Mouse (Mus musculus) kidney, adult 9 months (tissue): ENCODE measurements around the gene Plxnb1.
A peak's percentile ranks its signal among the peaks of the same experiment; 100 is the strongest.

ENCODE experiments used
- DNase-seq: peaks from one replicate; pipeline ENCODE4 v3.0.0; 2022

The Plxnb1 gene

GRCm38 (mm10) chr9:109068095-109068735, 27.0 kb upstream of the Plxnb1 start:
- DNase-seq = no peak

- DNase-seq = peak; percentile 88
These were observed 21.3 kb upstream of the Plxnb1 start, which contains the start of gene Atrip for GRCm38 (mm10) chr9:109073661-109074573. Gene Atrip, minus strand, starts transcription at chr9:109074124.

GRCm38 (mm10) chr9:109080516-109080915, 14.7 kb upstream of the Plxnb1 start:
- no peak for DNase-seq

- no peak for DNase-seq
These were observed 13.5 kb upstream of the Plxnb1 start for GRCm38 (mm10) chr9:109081749-109082123.

GRCm38 (mm10) chr9:109082124-109082800, 12.9 kb upstream of the Plxnb1 start, which contains the start of the genes Ccdc51 and Tma7:
Gene Ccdc51, plus strand, starts transcription at chr9:109082493.
Gene Tma7, minus strand, starts transcription at chr9:109082587.
- DNase-seq = peak; percentile 91

GRCm38 (mm10) chr9:109084922-109085321, 10.3 kb upstream of the Plxnb1 start:
- DNase-seq = no peak

- peak; percentile 47 for DNase-seq
These were observed 7.2 kb upstream of the Plxnb1 start for GRCm38 (mm10) chr9:109087987-109088386.

- DNase-seq = no peak
These were observed 4.7 kb upstream of the Plxnb1 start for GRCm38 (mm10) chr9:109090446-109090845.

- DNase-seq = no peak
These were observed 3.4 kb upstream of the Plxnb1 start for GRCm38 (mm10) chr9:109091802-109092201.

GRCm38 (mm10) chr9:109092799-109093198, 2.4 kb upstream of the Plxnb1 start:
- DNase-seq = peak; percentile 63

- DNase-seq = peak; percentile 76
These were observed 1.2 kb upstream of the Plxnb1 start for GRCm38 (mm10) chr9:109093786-109094552.

- peak; percentile 58 for DNase-seq
These were observed 544 bp upstream of the Plxnb1 start for GRCm38 (mm10) chr9:109094553-109095136.

GRCm38 (mm10) chr9:109096251-109096661, 1.1 kb downstream of the Plxnb1 start:
- no peak for DNase-seq

- DNase-seq = no peak
These were observed 1.7 kb downstream of the Plxnb1 start for GRCm38 (mm10) chr9:109096856-109097255.

- DNase-seq = no peak
These were observed 2.1 kb downstream of the Plxnb1 start for GRCm38 (mm10) chr9:109097291-109097690.

GRCm38 (mm10) chr9:109097831-109098230, 2.6 kb downstream of the Plxnb1 start:
- no peak for DNase-seq

GRCm38 (mm10) chr9:109098366-109098765, 3.2 kb downstream of the Plxnb1 start:
- DNase-seq = no peak

GRCm38 (mm10) chr9:109098969-109099368, 3.8 kb downstream of the Plxnb1 start:
- DNase-seq = peak; percentile 74

GRCm38 (mm10) chr9:109100307-109100928, 5.2 kb downstream of the Plxnb1 start:
- DNase-seq = no peak

GRCm38 (mm10) chr9:109101933-109102445, 6.8 kb downstream of the Plxnb1 start:
- no peak for DNase-seq

- no peak for DNase-seq
These were observed 7.4 kb downstream of the Plxnb1 start for GRCm38 (mm10) chr9:109102541-109102940.
